16 mouse cellular contexts compared by ENCODE assay signal in genomic region chr1:106756633-106757032, GRCm38 (mm10).
"Had no signal": no experiment of that assay in that cellular context is flagged by ENCODE, and none has a peak within 500 bp of the region (broad histone marks: within the 10 kb centered on the region; RNA-seq: fewer than 3 reads in every experiment).

No protein-coding gene starts in this region.

- DNase-seq: kidney, adult 2 months; kidney, postnatal 25 days; layer of hippocampus, adult 9-11 months; layer of hippocampus, postnatal 36 days; left cerebral cortex, postnatal 4 days; midbrain, embryonic 14.5 days; right cerebral cortex, adult 18-20 months; right cerebral cortex, postnatal 25 days; thymus, adult 18-20 months; thymus, postnatal 14 days had no signal

- H3K9me3 ChIP-seq: hindbrain, embryonic 15.5 days; limb, embryonic 13.5 days; liver, embryonic 15.5 days; midbrain, embryonic 10.5 days; neural tube, embryonic 15.5 days had no signal

- H3K27me3 ChIP-seq: hindbrain, embryonic 15.5 days; limb, embryonic 13.5 days; liver, embryonic 15.5 days; neural tube, embryonic 15.5 days had no signal

- H3K4me3 ChIP-seq: hindbrain, embryonic 15.5 days; limb, embryonic 13.5 days; liver, embryonic 15.5 days; midbrain, embryonic 10.5 days; myocyte; neural tube, embryonic 15.5 days had no signal

- H3K36me3 ChIP-seq: liver, embryonic 15.5 days had no signal

- H3K27ac ChIP-seq: hindbrain, embryonic 15.5 days; limb, embryonic 13.5 days; liver, embryonic 15.5 days; midbrain, embryonic 10.5 days; neural tube, embryonic 15.5 days had no signal
